Mouse (Mus musculus) ovary, adult 18-20 months (tissue): Measurements from ENCODE around the gene Zbtb22.
A peak's percentile ranks its signal among the peaks of the same experiment; 100 is the strongest.
"Not testable (repeated sequence)": the region's sequence is repeated elsewhere in the genome, so short reads cannot be mapped to it uniquely, and the experiment has no call there.

Experiments used
- DNase-seq: peaks from one replicate; pipeline ENCODE4 v3.0.0; 2022; ENCODE audit warnings: low spot score, mixed read lengths

The Zbtb22 gene

DNA sequence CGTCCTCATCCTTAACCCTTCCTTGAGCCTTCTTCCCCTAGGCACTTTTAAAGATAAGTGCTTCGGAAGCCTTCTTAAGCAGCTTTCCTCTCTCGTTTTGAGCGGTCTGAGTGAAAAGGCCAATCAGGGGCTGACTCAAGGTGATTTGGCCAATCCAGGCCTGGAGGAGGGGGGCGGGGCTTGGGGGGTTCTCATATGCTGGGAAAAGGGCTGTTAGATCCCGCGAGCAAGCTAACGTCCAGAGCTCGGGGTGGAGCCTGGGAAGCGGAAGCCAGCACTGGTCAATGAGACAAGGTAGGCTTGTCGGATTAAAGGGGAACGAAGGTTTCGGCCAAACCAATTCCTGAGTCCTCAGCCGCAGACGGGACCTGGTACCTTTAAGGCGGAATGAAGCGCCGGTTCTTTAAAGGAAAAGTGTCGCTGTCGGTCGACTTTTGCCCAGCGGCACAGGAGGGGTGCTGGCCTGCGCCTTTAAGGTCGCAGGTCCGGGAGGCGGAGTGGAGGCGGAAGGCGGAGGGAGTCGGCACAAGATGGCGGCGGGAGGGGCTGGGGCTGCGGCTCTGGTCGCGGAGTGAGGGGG, at the start of gene Zbtb22, which contains the start of gene Tapbp:
Gene Zbtb22 (plus strand): TSS at position 234 of the 580 bp plus-strand sequence.
Gene Tapbp (plus strand): TSS at position 229 of the 580 bp plus-strand sequence.
- peak; percentile 97 for DNase-seq

GRCm38 (mm10) chr17:33873537-33873936, 42.2 kb upstream of the Zbtb22 start, which contains the start of gene Gm7029:
Gene Gm7029, plus strand, starts transcription at chr17:33873837.
- not testable (repeated sequence) for DNase-seq

DNA sequence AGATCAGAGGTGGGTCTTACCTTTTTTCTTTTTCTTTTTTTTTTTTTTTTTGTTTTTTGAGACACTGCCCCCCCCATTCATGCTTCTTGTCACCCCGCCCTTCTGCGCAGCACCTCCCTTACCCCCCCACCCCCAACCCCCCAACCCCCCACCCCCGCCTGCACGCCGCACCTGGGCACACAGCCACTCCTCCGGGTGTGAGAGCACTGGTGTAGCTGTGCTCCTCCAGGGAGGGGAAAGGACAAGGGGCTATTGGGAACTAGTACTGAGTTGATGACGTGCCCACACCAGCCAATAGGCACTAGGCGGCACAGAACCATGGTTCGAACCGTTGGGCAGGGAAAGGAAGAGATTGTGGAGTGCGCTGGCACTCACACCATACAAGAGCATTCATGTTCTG, 41.3 kb upstream of the Zbtb22 start:
- no peak for DNase-seq

- DNase-seq: not testable (repeated sequence)
Observed at GRCm38 (mm10) chr17:33875797-33876196, 39.9 kb upstream of the Zbtb22 start.

DNA sequence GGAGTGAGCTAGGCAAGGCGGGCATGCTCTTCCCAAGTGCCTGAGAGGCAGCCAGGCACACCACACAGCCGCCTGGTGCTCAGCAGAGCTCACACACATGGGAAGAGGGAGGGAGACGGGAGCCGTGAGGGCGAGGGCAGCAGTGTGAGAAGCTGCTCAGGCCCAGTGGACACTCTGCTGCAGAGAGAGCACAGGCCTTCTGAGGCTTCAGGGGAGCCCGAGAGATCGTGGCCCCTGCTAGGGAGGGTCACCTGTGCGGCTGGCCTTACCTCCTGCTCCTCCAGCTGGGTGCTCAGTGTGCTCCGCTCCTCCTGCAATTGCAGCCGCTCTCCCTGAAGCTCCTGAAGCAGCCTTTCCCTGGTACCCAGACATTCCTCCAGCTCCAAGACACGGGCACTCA, 31.4 kb upstream of the Zbtb22 start:
- not testable (repeated sequence) for DNase-seq

DNA sequence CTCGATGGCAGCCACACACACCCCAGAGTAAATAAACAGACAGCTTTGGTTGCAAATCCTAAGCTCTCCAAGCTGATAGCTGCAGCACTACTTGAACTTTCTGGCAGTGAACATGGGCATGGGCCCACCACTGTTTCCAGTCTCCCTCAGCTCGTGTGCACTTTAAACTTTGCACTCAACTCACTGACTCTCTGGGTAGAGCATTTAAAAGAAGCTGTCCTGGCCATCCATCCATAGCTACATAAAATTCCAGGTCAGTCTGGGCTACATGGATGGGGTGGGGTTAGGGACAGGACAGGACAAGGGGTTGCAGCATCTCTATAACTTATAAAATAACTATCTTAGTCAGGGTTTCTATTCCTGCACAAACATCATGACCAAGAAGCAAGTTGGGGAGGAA, 27.9 kb upstream of the Zbtb22 start:
- DNase-seq: not testable (repeated sequence)

DNA sequence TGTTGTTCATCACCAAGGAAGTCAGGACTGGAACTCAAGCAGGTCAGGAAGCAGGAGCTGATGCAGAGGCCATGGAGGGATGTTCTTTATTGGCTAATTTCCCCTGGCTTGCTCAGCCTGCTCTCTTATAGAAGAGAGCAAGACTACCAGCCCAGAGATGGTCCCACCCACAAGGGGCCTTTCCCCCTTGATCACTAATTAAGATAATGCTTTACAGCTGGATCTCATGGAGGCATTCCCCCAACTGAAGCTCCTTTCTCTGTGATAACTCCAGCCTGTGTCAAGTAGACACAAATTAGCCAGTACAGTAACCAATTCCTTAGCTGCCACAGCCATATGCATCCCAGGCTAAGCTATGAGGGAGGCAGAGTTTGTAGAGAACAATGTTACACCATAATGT, 27.5 kb upstream of the Zbtb22 start:
- DNase-seq: not testable (repeated sequence)

- not testable (repeated sequence) for DNase-seq
Observed at GRCm38 (mm10) chr17:33889941-33890532, 25.7 kb upstream of the Zbtb22 start.

- DNase-seq: peak; percentile 100
Observed at GRCm38 (mm10) chr17:33890533-33891059, 25.1 kb upstream of the Zbtb22 start, which contains the start of gene Kifc1. Gene Kifc1, minus strand, starts transcription at chr17:33890661.

GRCm38 (mm10) chr17:33891357-33891756, 24.3 kb upstream of the Zbtb22 start:
- DNase-seq: no peak

- not testable (repeated sequence) for DNase-seq
Observed at GRCm38 (mm10) chr17:33891892-33892291, 23.8 kb upstream of the Zbtb22 start.

DNA sequence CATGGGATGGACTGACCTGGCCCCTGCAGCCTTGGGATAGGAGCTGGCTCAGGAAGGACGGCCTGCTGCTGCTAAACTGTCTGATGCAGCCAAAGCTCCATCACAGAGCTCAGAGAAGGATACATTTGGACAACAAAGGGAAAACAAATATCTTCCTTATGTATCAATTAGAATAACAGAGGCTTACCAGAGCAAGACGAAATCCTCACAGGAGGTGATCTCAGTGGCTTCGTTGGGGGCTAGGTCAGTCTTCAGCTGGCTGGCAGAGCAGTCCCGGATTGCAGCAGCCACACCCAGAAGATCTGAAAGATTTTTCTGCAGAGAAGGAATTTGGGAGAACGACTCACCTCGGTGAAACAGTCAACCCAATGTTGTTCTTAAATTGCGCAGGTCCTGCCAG, 23.3 kb upstream of the Zbtb22 start:
- DNase-seq: no peak

GRCm38 (mm10) chr17:33893011-33893410, 22.7 kb upstream of the Zbtb22 start:
- DNase-seq: not testable (repeated sequence)

- no peak for DNase-seq
Observed at GRCm38 (mm10) chr17:33897114-33897794, 18.4 kb upstream of the Zbtb22 start.

GRCm38 (mm10) chr17:33898193-33898592, 17.5 kb upstream of the Zbtb22 start:
- DNase-seq: not testable (repeated sequence)

DNA sequence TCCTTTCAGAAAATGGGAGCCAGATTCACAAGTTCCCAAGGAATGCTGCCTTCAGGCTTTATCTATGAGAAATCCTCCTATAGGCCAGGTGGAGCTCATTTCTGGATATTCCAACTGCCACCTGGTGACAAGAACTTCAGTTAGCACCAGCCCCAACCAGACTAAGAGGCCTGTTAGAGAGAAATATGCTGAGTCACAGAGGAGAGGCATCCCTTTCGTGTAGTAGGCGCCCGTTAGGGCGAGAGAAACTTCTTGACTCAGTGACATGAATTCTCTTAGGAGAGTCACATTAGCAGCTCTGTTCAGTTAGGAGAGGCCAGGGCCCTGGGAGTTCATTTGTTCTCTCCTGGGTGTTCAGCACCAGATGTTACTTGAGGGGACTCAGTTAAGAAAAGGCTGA, 16.1 kb upstream of the Zbtb22 start:
- no peak for DNase-seq

DNA sequence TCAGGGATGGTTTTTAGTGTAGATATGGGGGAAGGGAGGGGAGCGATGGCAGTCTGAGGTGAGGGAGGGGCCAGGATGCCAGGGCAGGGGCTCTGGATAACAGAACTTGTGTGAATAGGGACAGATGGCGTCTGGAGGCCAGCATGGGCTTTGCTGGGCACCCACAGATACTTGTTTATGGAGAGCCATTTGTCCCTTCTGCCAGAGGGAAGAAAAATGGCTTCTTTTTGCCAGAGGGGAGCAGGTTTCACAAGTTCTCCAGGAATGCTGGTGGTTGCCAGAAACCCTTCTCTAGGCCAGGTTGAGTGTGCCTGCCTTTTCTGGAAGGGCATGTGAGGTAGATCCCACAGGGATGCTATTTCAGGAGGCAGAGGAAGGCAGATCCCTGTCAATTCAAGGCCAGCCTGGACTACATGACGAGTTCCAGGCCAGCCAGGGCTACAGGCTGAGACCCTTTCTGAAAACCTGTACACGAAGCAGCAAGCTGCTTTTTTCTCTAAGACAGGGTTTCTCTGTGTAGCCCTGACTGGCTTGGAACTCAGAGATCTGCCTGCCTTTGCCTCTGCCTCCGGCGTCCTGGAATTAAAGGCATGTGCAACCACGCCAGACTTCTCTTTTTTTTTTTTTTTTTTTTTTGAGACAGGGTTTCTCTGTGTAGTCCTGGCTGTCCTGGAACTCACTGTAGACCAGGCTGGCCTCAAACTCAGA, 15.3 kb upstream of the Zbtb22 start:
- no peak for DNase-seq

- DNase-seq: no peak
Observed at GRCm38 (mm10) chr17:33900989-33901314, 14.8 kb upstream of the Zbtb22 start.

GRCm38 (mm10) chr17:33901653-33902052, 14.1 kb upstream of the Zbtb22 start:
- DNase-seq: no peak

DNA sequence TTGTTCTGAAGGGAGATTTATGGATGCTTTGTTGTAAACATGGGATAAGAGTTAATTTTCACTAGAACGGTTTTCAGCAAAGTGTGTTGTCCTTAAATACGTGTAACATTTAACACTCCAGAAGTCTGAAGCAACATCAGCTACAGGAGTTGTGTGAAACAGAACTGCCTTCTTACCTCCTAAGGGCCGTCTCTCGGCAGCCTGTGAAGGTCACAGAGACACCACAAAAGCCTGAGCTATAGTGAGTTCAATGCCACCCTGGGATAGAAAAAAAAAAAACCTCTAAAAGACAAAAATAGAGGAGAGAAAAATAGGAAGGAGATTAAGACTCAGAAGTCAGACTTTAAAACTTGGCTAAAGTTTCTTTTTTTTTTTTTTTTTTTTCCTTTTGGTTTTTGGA, 13.6 kb upstream of the Zbtb22 start:
- DNase-seq: no peak

GRCm38 (mm10) chr17:33902491-33902890, 13.2 kb upstream of the Zbtb22 start:
- no peak for DNase-seq

GRCm38 (mm10) chr17:33903911-33904651, 11.6 kb upstream of the Zbtb22 start:
- not testable (repeated sequence) for DNase-seq
